Mouse (Mus musculus) left cerebral cortex, adult 9 months (tissue): Measurements from ENCODE around the gene Igsf9.
A peak's percentile ranks its signal among the peaks of the same experiment; 100 is the strongest.

ENCODE experiments used
- DNase-seq, 2 experiments: peaks; one replicate each; pipeline ENCODE4 v3.0.0; 2022; ENCODE audit warnings: low spot score in 2 of 2

The Igsf9 gene

DNA sequence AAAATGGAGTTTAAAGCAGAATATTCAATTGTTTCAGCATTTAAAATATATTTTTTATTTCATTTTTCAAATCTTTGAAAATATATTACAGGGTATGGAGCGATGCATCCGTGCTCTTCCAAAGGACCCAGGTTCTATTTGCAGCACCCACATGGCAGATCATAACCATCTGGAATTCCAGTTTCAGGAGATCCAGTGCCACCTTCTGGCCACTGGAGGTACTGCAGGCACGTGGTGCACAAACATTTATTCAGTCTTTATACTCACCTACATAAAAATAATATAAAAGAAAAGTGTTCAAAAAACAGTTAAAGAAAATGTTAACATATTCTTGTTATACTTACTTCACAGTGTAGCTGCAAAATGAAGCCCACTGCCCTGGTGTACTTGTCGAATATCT is 36.4 kb downstream of the Igsf9 start:
- no peak for DNase-seq

DNA sequence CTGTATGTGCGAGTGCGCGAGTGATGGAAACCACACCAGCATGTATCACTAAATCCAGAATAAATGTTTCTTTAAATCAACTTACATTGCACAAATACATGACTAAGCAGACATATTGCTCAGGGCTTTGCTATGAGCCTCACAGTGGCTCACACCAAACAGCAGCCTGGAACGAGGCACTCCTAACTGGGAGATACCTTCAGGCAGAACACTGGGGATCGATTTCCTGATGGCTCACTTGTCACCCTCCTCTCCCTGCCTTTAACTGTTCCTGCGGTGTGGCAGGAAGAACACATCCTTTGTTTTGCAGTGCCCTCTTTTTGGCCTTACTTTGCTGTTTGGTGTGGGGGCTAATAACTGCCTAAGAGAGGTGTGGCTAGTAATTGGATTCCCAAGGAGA is 38.1 kb downstream of the Igsf9 start:
- no peak for DNase-seq

DNA sequence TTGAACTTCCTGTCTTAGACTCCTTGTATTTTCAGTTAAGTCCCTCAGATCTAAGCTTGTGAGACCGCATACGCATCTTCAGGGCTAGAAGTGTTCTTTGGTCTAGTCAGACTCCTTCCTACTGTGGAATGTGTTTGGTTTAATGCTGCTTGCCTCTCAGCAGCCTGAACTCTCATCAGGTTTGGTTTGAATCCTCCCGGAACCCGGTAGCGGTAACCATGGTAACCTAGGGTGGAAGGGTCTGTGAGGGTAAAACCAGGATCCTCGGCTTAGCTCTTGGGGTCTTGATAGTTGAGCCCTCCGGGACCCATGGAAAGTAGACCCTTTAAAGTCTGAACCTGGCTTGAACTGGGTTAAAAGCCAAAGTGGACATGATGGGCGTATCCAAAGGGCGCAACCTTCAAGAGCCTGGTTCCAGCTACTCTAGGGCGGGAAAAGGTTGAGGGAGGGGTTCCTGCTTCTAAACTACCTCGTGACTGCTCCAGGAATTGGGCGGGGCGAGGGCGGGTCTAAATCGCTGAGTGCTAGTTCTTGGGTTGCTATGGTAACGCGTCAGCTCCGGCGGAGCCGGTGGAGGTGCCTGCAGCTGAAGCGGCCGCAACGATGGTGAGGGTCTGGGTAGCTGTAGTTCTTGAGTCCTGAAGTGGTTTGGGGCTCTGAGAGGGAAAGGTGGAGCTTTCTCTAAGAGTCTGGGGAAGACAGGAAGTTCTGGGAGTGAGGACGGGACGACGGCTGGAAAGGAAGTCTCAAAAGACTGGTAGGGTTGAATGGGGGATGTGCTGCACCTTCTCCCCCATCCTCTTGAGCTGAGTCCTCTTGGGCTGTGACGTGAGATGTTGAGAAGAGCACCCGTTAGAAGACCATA is 39.2 kb downstream of the Igsf9 start, which contains the start of gene Cfap45:
TSS of gene Cfap45 (plus strand) at position 226 of the 865 bp plus-strand sequence.
- DNase-seq = peak; percentile 52 to 83

GRCm38 (mm10) chr1:172522524-172522923 is 40.9 kb downstream of the Igsf9 start:
- DNase-seq = no peak

GRCm38 (mm10) chr1:172523699-172524101 is 42.1 kb downstream of the Igsf9 start:
- no peak for DNase-seq

DNA sequence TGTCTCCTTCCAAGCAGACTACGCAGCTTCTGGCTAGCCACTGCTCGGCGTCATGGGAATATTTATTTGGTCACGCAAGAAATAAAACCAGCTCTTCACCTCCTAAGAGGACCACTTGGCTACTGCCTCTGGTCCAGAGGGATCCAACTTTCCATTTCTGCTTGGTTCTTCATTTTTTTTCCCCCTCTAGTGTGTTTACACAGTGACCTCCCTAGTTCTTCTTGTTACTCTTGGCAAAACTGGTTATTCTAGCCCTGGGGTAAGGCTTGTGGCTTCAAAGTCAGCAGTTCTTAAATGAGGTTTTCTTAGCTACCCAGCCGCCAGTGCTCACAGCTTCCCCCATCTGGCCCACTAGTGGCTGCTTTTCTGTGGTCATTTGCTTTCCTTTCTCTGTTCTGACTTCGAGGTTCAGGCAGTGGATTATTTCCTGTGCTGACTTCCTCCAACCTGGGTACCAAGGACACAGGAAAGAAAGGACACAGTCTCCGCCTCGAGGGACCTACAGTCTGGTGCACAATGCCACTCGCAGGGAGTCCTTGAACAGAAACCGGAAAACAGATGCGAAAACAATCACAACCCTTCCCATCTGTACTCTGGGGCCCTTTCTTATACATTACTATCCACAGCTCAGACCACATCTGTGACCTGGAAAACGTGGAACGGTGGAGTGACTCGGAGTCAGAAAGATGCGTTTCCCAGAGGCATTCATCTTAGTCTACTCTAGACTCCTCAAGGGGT is 43.6 kb downstream of the Igsf9 start:
- no peak for DNase-seq

- DNase-seq = no peak
Measured at GRCm38 (mm10) chr1:172525971-172526370, 44.4 kb downstream of the Igsf9 start.

GRCm38 (mm10) chr1:172526380-172527081 is 44.9 kb downstream of the Igsf9 start:
- no peak for DNase-seq

- DNase-seq = no peak
Measured at GRCm38 (mm10) chr1:172527431-172527830, 45.8 kb downstream of the Igsf9 start.

GRCm38 (mm10) chr1:172528701-172529100 is 47.1 kb downstream of the Igsf9 start:
- peak in 1 of 2 experiments; percentile 91 for DNase-seq

GRCm38 (mm10) chr1:172530544-172531220 is 49.1 kb downstream of the Igsf9 start:
- no peak for DNase-seq

- no peak for DNase-seq
Measured at GRCm38 (mm10) chr1:172532551-172532950, 51.0 kb downstream of the Igsf9 start.

- DNase-seq = no peak
Measured at GRCm38 (mm10) chr1:172535116-172535515, 53.5 kb downstream of the Igsf9 start.

DNA sequence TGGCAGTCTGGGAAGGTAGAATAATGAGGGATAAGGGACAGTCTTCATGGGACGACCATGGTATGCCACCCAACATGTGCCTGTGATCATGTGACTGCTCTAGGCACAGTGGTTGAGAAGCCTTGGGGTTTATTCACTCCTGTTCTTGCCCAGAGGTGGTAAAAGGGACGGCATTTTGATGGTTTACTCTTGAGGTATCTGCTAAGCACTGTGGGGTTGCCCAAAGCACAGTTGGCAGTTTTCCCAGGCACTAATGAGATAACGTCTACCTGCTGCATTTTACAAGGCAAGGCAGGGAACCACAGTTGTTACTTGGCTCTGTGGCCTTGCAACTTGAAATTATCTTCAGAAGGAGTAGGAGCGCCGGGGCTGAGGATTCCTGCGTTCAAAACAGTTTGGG is 58.2 kb downstream of the Igsf9 start:
- DNase-seq = no peak

- DNase-seq = no peak
Measured at GRCm38 (mm10) chr1:172540283-172540820, 58.8 kb downstream of the Igsf9 start.

GRCm38 (mm10) chr1:172546062-172546461 is 64.5 kb downstream of the Igsf9 start:
- no peak for DNase-seq
